Mouse (Mus musculus) kidney, embryonic 16.5 days (tissue): Measurements from ENCODE around the gene Hk2. TPM values are rescaled to one million over a fixed set of nuclear protein-coding genes. Genes with fewer than 3 reads are reported as not detected.

Experiments used
- ATAC-seq: fragments of 200-750 bp; cut with Nextera tagmentation; 2 replicates; pipeline ENCODE4 v1.8.0; 2017; ENCODE audit warnings: moderate TSS enrichment; ENCODE audit not compliant: low FRiP score, low TSS enrichment
- H3K27ac ChIP-seq: fragments of 300-500 bp; sonication (generic); 2 replicates; pipeline ENCODE4 v1.5.1; 2014; ENCODE audit warnings: low read length
- H3K27me3 ChIP-seq: fragments of 300-500 bp; sonication (generic); 2 replicates; pipeline ENCODE4 v1.6.1; 2014; ENCODE audit warnings: low read length, control low read depth, mixed read lengths; ENCODE audit not compliant: insufficient read depth
- H3K36me3 ChIP-seq: fragments of 300-500 bp; sonication (generic); 2 replicates; pipeline ENCODE4 v1.6.1; 2014; ENCODE audit warnings: low read length, control low read depth, mixed read lengths; ENCODE audit not compliant: insufficient read depth
- H3K4me1 ChIP-seq: fragments of 300-500 bp; sonication (generic); 2 replicates; pipeline ENCODE4 v1.6.1; 2014; ENCODE audit warnings: low read length, control low read depth, mixed read lengths; ENCODE audit not compliant: insufficient read depth
- H3K4me2 ChIP-seq: fragments of 300-500 bp; sonication (generic); replicated peaks from 2 replicates; pipeline ENCODE4 v1.6.1; 2014; ENCODE audit warnings: low read depth, low read length
- H3K4me3 ChIP-seq: fragments of 300-500 bp; sonication (generic); 2 replicates; pipeline ENCODE4 v1.5.1; 2014; ENCODE audit warnings: mild to moderate bottlenecking, low read length
- H3K9ac ChIP-seq: fragments of 300-500 bp; sonication (generic); replicated peaks from 2 replicates; pipeline ENCODE4 v1.6.1; 2014; ENCODE audit warnings: low read length
- H3K9me3 ChIP-seq: fragments of 300-500 bp; sonication (generic); 2 replicates; pipeline ENCODE4 v1.6.1; 2016; ENCODE audit warnings: low read length, control low read depth
- whole genome bisulfite sequencing: fragments of 180-500 bp; shearing (Covaris S2); extraction: QIAGEN DNeasy Blood & Tissue Kit; methylation state at CpG from one replicate; pipeline ENCODE4 v1.1.7; 2014; 5-methylcytosine and 5-hydroxymethylcytosine counted together
- polyA plus RNA-seq: library from polyadenylated mRNA; unstranded; fragments of >200 nt; fragmentation: Nextera tagmentation; extraction: Ambion mirVana; gene quantifications from 2 replicates; pipeline ENCODE4 v1.2.1, GENCODE M21; 2015

The Hk2 gene
- polyA plus RNA-seq, 1 experiment from 2014 or later = 16.3 TPM

DNA sequence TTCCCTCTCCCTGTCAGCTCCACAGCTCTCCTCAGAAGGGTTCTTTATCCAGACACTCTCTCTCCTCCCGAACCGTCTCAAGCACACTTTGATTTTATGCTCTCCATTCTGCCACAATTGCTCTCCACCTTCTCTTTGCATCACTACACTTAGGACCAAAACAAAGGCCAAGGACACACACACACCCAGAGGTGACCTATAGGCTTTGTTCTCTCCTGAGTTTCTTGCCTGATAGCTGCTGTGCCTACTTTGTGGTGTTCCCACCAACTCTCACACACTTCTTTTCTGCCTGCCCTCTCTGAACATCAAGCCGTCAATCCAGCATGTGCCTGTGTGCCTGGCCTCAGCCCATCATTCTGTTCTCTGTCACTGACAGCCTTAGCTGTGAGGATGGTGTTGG, 66.5 kb downstream of the Hk2 start:
- WGBS = 67% methylated on average over 3 of the region's 3 CpGs
- H3K9me3 ChIP-seq = no peaks in the 10 kb centered on the region
- H3K27me3 ChIP-seq = no peaks in the 10 kb centered on the region
- no peak for ATAC-seq
- no peak overlapping the region for H3K4me3 ChIP-seq
- no peak overlapping the region for H3K9ac ChIP-seq
- no peak overlapping the region for H3K27ac ChIP-seq
- H3K36me3 ChIP-seq = no peaks in the 10 kb centered on the region
- H3K4me2 ChIP-seq = no peak overlapping the region
- H3K4me1 ChIP-seq = no peaks in the 10 kb centered on the region

DNA sequence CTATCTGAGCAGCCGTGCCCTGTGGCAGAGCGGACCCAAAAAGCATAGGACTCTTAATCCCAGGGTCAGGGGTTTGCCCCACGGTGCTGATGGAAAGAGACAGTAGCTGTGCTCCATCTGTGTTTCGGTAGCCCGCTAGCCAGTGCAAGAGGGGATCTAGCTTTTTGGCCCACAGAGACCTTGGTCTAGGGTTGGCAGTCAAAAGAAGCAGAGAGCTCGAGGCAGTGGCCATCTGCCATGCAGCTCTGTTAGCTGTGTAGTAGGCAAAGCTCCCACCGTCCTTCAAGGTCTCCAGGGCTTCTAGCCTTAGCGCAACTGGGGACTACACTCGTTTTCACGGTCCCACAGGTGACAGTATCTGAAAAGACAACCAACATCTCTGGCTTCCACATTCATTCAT, 67.0 kb downstream of the Hk2 start:
- Histone ChIP-seq H3K9ac (no peak overlapping the region), H3K4me2 (no peak overlapping the region), H3K4me1 (no peaks in the 10 kb centered on the region), H3K9me3 (no peaks in the 10 kb centered on the region), H3K36me3 (no peaks in the 10 kb centered on the region), H3K27ac (no peak overlapping the region), H3K4me3 (no peak overlapping the region), H3K27me3 (no peaks in the 10 kb centered on the region)
- no peak for ATAC-seq
- 89% methylated on average over 10 of the region's 10 CpGs for WGBS

- 80% methylated on average over 5 of the region's 5 CpGs for WGBS
- no peak within 1 kb of the TSS for H3K4me3 ChIP-seq
- no peaks in the 10 kb centered on the region for H3K4me1 ChIP-seq
- no peak within 1 kb of the TSS for H3K4me2 ChIP-seq
- H3K9me3 ChIP-seq = no peaks in the 10 kb centered on the region
- H3K27me3 ChIP-seq = no peaks in the 10 kb centered on the region
- no peak within 1 kb of the TSS for H3K9ac ChIP-seq
- no peaks in the 10 kb centered on the region for H3K36me3 ChIP-seq
- no peak within 1 kb of the TSS for H3K27ac ChIP-seq
- ATAC-seq = no peak
Measured at GRCm38 (mm10) chr6:82705221-82705620, 69.0 kb downstream of the Hk2 start, which contains the start of gene Pole4. Pole4 (minus strand) TSS chr6:82705365.

- H3K27me3 ChIP-seq = no peaks in the 10 kb centered on the region
- H3K4me1 ChIP-seq = no peaks in the 10 kb centered on the region
- no peak for ATAC-seq
- WGBS = 93% methylated on average over 3 of the region's 3 CpGs
- no peak overlapping the region for H3K4me3 ChIP-seq
- no peaks in the 10 kb centered on the region for H3K9me3 ChIP-seq
- no peak overlapping the region for H3K4me2 ChIP-seq
- H3K9ac ChIP-seq = no peak overlapping the region
- H3K36me3 ChIP-seq = no peaks in the 10 kb centered on the region
- H3K27ac ChIP-seq = no peak overlapping the region
Measured at GRCm38 (mm10) chr6:82703710-82704109, 70.5 kb downstream of the Hk2 start.

- no peaks in the 10 kb centered on the region for H3K4me1 ChIP-seq
Measured at GRCm38 (mm10) chr6:82702593-82703017, 71.6 kb downstream of the Hk2 start.

GRCm38 (mm10) chr6:82701296-82701695, 73.0 kb downstream of the Hk2 start:
- Histone ChIP-seq H3K9me3 (no peaks in the 10 kb centered on the region), H3K27me3 (no peaks in the 10 kb centered on the region), H3K4me2 (no peak overlapping the region), H3K36me3 (no peaks in the 10 kb centered on the region), H3K9ac (no peak overlapping the region), H3K4me3 (no peak overlapping the region), H3K4me1 (no peaks in the 10 kb centered on the region), H3K27ac (no peak overlapping the region)
- no peak for ATAC-seq
- WGBS = 63% methylated on average over 6 of the region's 6 CpGs

More at GRCm38 (mm10) chr6:82702593-82703017, 71.6 kb downstream of the Hk2 start:
- Histone ChIP-seq H3K36me3 (no peaks in the 10 kb centered on the region), H3K9ac (no peak overlapping the region), H3K9me3 (no peaks in the 10 kb centered on the region), H3K27ac (no peak overlapping the region), H3K4me3 (no peak overlapping the region), H3K27me3 (no peaks in the 10 kb centered on the region), H3K4me2 (no peak overlapping the region)
- ATAC-seq = peak; percentile 67
- WGBS = 28% methylated on average over 16 of the region's 16 CpGs

GRCm38 (mm10) chr6:82699831-82700230, 74.4 kb downstream of the Hk2 start:
- Histone ChIP-seq H3K36me3 (no peaks in the 10 kb centered on the region), H3K4me3 (no peak overlapping the region), H3K27ac (no peak overlapping the region), H3K9ac (no peak overlapping the region), H3K27me3 (no peaks in the 10 kb centered on the region), H3K4me1 (no peaks in the 10 kb centered on the region), H3K4me2 (no peak overlapping the region), H3K9me3 (no peaks in the 10 kb centered on the region)
- 43% methylated on average over 5 of the region's 5 CpGs for WGBS
- no peak for ATAC-seq

GRCm38 (mm10) chr6:82696736-82697135, 77.5 kb downstream of the Hk2 start:
- no peaks in the 10 kb centered on the region for H3K27me3 ChIP-seq
- H3K4me1 ChIP-seq = no peaks in the 10 kb centered on the region
- no peaks in the 10 kb centered on the region for H3K36me3 ChIP-seq
- no peak for ATAC-seq
- H3K4me3 ChIP-seq = no peak overlapping the region
- WGBS = 88% methylated on average over 3 of the region's 3 CpGs
- no peak overlapping the region for H3K27ac ChIP-seq
- no peaks in the 10 kb centered on the region for H3K9me3 ChIP-seq
- H3K9ac ChIP-seq = no peak overlapping the region
- no peak overlapping the region for H3K4me2 ChIP-seq

GRCm38 (mm10) chr6:82694668-82695067, 79.6 kb downstream of the Hk2 start:
- Histone ChIP-seq H3K27me3 (no peaks in the 10 kb centered on the region), H3K4me3 (no peak overlapping the region), H3K27ac (no peak overlapping the region), H3K9me3 (no peaks in the 10 kb centered on the region), H3K4me1 (no peaks in the 10 kb centered on the region), H3K4me2 (no peak overlapping the region), H3K9ac (no peak overlapping the region), H3K36me3 (no peaks in the 10 kb centered on the region)
- ATAC-seq = no peak
- WGBS = 73% methylated on average over 13 of the region's 13 CpGs

- no peaks in the 10 kb centered on the region for H3K9me3 ChIP-seq
- ATAC-seq = no peak
- H3K27me3 ChIP-seq = no peaks in the 10 kb centered on the region
- H3K4me2 ChIP-seq = no peak overlapping the region
- no peaks in the 10 kb centered on the region for H3K4me1 ChIP-seq
- no peaks in the 10 kb centered on the region for H3K36me3 ChIP-seq
- WGBS = 92% methylated on average over 4 of the region's 4 CpGs
- no peak overlapping the region for H3K9ac ChIP-seq
- no peak overlapping the region for H3K4me3 ChIP-seq
- no peak overlapping the region for H3K27ac ChIP-seq
Measured at GRCm38 (mm10) chr6:82689474-82689873, 84.8 kb downstream of the Hk2 start.
